Mouse (Mus musculus) cerebellum, adult 11-12 months (tissue): ENCODE results near the gene Pax7.

Experiments used
- DNase-seq: peaks from one replicate; pipeline ENCODE4 v3.0.0; 2022

The Pax7 gene

DNA sequence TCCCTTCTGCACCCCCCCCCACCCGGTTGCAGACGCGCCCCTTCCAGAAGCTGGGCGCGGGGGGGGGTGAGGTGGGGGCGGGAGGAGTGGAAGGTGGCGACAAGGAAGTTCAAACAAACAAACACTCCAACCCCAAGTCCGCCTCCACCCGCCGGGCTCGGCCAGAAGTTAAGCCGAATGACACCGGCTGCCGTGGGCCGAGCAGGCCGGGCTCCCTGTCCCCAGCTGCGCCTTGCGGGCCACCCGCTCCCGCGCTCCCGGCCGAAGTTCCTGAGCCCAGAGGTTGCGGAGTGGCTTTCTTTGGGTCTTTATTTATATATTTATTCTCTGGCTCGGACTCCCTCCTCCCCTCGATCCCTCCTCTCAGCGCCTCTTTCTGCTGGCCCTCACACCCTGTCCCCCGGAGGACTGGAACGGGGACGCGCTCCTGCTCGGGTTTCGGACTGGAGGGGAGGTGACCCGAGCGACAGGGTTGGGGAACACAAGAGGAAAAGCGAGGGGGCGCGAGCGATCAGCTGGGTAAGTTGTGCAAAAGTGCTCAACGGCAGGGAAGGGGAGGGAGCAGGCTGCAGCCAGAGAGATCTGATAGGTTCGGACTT is at the start of gene Pax7:
Gene Pax7, minus strand, starts transcription at position 493 of the 599 bp plus-strand sequence.
- no peak for DNase-seq

DNA sequence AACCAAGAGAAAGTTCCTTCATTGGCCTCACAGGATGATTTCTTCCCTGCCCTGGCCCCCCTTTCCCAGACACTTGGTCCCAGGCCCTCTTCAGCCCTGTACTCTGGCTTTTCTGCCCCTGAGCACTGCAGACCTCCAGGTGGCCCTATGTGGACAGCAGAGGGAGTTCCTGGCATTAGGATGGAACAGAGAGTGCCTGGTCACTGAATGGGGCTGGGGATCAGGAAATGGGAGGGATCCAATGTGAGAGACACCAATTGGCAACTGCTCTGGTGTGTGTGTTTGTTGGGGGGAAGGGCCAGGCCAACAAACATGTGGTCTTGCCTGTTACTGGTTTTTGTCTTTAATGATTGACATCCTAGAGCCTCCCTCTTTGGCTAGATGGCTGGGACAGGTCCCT is 48.5 kb upstream of the Pax7 start:
- DNase-seq: no peak

- DNase-seq: no peak
These were observed 46.0 kb upstream of the Pax7 start for GRCm38 (mm10) chr4:139879324-139879723.

DNA sequence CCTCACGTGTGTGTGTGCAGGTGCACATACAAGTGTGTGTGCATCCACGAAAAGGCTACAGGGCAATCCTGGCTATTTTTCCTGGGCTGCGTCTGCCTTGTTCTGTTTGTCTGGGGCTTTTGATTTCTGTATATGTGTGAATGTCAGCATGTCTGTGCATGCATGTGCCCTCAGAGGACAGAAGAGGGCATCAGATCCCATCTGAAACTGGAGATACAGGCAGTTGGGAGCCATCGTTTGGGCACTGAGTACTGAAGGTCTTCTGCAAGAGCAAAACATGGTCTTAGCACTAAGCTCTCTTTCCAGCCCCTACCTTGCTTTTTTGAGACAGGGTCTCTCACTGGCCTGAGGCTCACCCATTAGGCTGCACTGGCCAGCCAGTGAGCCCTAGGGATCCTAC is 45.1 kb upstream of the Pax7 start:
- no peak for DNase-seq

GRCm38 (mm10) chr4:139877269-139877668 is 43.9 kb upstream of the Pax7 start:
- peak; percentile 44 for DNase-seq

DNA sequence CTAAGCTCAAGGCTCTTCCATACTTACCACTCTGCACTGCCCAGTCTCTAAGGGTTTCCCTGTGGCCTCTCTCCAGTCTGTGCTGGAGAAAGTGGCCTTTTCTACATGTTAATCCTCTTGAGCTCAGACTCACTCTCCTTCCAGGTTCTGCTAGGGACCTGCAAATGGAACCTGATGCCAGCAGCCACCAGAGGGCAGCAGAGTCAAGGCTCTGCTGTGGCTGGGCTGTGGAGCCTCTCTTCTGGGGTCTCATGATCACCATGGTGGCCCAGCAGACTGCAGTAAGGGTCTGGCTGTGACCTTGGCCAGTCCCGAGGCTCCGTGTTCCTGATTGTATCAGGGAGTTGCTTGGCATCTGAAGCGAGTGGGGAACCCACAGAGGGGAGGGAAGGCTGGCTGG is 39.3 kb upstream of the Pax7 start:
- no peak for DNase-seq

DNA sequence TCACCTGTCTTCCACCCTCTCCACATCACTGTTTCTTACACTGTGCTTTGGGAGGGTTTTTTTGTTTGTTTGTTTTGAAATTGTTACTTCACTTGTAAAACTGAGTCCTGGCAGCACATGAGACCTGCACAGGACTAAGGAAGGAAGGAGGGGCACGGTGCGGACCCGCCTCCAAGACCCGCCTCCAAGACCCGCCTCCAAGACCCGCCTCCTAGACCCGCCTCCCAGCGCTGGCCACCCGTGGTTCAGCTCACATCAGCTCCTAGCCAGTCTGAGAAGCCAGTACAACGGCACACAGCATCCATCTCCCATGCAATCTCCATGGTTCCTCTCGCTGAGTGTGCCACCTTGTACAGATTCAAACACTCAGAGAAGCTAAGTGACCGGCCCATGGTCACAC is 38.4 kb upstream of the Pax7 start:
- DNase-seq: no peak

GRCm38 (mm10) chr4:139863218-139863617 is 29.9 kb upstream of the Pax7 start:
- no peak for DNase-seq

- DNase-seq: peak; percentile 80
These were observed 25.4 kb upstream of the Pax7 start for GRCm38 (mm10) chr4:139858635-139859176.

DNA sequence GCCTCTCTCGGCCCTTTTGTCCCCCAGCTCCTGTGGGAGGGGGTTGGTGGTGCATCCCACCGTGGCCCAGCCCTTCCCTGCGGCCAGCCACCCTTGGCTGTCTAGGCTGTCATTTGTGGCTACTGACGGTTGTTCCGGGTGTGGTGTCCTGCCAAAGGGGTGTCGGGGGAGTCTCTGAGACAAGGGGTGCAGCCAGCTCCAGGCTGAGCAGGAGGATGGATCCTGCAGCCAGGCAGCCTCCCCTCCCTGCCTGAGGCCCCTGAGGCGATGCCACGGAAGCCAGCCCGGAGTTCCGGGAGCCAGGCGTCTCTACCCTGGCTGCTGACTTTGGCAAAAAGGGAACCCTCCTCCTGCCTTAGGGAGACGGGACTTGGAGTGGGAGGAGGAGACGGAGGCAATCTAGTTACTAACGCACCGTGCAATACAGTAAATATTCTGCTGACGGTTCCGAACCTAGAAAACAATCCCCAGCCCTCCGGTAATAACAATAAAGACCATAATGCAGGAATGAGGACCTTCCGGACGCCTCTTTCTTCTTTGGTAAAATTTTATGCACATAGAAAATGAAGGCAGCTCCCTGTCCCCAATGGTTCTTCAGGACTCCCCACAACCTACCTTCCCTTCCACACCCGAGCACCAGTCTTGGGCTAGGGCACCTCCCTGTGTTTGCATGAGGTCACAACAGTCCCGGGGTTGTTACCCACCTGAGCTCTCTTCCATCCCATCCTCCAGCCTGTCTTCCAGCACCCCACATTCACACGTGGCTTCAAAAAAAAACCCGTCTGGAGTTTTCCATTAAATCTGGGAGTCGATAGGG is 19.1 kb upstream of the Pax7 start:
- DNase-seq: no peak

DNA sequence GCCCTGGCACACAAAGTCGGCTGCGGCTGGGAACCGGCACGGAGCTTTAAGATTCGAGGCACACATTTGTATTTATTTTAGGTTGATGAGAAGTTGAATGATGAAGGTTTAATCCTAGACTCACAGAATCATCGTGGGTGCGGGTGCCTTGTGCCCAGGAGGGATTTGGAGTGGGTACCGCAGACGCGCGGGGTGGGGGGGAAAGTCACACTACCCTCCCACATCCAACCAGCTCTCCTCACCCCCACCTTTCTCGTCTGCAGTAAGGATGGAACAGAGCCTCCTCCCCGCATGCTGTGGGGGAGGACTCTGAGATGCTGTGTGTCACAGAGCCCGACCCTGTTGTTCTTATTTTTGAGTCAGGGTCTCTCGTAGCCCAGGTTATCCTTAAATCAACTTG is 18.1 kb upstream of the Pax7 start:
- no peak for DNase-seq

DNA sequence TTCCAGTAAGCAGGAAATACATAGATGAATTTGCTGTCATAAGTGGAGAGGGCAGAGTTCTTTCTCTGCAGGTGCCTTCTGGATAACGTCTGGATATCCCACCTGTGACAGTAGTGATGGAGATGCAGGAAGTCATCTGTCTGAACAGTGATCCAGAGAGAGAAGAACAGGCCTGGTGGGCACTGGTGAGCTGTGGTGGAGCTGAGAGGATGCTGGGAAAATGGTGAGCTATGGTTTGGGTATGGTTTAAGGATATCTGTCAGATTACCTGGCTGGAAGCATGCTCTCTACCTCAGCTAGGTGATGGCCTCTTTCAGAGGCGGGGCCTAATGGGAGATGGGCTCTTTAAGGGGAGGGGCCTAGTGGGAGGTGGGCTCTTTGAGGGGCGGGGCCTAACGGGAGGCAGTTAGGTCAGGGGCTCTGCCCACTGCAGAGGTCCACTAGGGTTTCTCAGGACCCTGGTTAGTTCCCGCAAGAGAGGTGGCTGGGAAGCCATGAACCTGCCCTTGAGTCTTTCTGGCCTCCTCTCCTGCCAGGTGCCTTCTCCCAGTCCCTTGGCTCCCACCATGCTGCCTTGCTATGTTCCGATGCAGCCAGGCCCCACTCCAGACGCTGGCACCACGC is 17.3 kb upstream of the Pax7 start:
- DNase-seq: no peak

DNA sequence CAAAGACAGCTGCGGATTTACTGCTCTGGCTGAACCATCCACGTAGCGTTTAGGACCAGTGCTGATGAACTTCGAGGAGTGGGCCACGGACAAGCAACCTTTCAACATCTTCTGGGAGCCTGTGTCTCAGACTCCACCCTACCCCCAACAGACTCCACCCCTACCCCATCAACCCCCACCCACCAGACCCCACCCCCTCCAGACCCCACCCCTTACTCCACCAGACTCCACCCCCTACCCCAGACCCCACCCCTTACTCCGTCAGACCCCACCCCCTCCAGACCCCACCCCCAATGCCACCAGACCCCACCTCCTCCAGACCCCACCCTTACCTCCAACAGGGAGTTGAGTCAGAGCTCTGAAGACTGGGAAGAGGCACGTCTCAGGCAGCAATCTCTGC is 10.1 kb upstream of the Pax7 start:
- no peak for DNase-seq

- no peak for DNase-seq
These were observed 9.6 kb upstream of the Pax7 start for GRCm38 (mm10) chr4:139842919-139843318.

DNA sequence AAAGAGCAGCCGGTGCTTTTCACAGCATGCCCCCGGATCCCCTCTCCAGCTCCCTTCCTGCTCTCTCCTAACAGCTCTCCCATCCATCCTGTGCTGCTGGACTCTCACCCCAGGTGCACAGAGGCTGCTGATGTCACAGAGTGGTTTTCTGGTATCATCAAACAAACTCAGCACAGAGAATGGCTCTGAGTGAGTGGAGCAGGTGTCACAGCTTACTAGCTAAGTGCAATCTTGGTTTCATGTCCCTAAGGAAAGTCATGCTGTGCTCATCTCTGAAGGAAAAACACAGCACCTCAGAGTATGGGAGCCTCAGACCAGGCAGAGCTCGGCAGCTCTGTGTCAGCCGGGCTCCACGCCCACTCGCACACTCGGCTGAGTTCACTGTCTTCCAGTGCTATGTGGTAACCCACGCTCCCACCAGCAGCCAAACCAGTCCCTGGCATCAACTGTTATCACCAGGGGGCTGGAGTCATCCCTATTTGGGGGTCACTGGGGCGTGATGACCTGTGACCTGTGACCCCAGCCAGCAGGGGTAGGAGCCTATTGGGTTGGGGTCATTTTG is 7.7 kb upstream of the Pax7 start:
- DNase-seq: no peak

- no peak for DNase-seq
These were observed 7.1 kb upstream of the Pax7 start for GRCm38 (mm10) chr4:139840442-139840841.

DNA sequence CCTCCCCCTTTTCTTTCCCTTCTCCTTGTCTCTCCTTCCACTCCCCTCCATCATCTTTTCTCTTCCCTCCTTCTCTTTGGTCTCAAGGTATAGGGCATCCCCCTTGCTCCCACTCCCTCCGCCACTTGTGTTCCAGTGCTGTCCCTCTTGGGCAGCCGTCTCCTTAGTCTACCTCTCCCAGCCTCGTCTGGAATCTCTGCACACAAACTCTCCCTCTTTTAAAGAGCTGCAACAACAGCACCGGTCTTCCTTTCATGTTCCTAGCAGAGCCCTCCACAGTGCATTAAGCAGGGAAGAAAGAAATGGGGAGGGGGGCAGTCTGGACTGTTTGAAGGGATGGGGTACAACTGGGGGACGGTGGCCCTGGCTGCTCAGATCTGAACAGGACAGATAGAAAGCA is 3.4 kb upstream of the Pax7 start:
- DNase-seq: no peak

DNA sequence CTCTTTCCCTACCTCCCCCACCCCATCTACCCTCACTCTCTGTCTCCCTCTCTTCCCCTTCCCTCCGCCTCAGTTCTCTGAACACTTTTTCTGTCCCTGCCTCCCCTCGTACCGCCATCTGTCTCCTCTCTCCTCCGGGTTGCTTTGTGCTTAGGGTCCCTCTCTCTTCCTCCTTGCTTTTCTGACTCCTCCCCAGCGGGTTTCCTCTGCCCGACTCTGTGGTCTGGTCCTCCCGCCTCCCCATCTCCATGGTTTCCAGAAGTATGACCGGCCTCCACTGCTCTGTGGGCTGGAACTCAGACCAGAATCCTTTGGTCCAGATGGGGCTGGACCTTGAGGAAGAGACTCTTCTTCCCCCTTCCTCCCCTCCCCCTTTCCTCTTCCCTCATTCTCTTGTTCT is 2.9 kb upstream of the Pax7 start:
- DNase-seq: no peak

DNA sequence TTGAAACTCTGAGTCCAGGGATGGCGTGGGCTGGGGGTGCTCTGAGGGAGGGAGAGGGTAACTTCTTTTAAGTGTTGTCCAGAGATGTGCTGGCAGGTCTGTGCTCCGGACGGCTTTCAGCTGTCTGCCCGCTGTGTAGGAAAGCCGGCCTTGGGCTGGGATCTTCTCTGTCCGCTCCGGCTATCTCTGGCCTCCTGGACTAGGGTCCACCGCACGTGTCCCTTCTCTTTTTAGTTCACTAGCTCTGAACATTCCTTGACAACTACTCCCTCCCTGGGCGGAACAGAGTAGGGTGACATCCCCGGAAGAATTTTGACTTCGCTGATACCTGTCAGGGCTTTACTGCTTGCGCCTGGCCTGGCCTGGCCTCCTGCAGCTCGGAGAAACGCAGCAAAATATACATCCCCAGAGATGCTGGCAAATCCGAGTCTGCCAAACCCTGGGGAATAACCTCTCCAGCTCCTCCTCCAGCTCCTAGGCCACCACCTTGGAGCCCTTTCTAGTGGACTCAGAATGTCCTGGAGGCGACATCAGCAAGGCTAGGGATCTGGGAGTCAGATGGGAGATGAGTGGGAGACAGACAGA is 581 bp upstream of the Pax7 start:
- DNase-seq: no peak

GRCm38 (mm10) chr4:139832281-139833035 is 870 bp downstream of the Pax7 start:
- DNase-seq: no peak

DNA sequence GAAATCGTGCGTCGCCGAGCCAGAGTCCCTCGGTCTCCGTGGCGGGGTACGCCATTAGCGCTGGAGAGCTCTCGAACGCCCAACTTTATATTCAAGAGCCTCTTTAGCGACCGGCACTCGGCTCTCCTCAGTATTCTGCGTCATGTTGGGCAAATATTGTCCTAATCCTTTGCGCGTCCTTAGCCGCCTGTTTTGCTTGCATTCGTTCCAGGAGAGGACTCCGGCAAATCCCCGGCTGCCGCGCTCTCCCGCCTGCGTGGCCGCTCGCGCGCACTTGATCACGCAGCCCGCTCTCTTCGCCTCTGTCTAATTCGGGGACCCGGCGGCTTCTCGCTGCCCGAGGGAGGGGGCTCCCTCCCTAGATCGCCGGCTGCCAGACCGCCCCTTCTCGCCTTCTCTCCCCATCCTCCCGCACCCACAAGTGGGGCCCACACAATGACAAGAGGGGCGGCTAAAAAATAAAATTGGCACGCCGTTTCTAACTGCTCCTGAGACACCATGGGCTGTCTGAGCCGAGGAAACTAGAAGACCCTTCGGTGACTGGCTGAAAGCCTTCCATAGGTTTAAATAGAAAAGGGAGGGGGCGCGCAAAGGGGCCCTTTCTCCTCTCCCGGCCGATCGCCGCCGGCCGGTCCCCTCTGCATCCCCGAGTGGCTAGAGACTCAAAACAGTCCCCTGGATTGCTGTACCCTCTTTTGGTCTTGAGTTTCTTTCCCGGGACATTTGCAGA is 1.7 kb downstream of the Pax7 start:
- no peak for DNase-seq
